Mouse (Mus musculus) intestine, embryonic 14.5 days (tissue): ENCODE data around the gene Cox4i1. TPM values are rescaled to one million over a fixed set of nuclear protein-coding genes. Genes with fewer than 3 reads are reported as not detected.
A peak's percentile ranks its signal among the peaks of the same experiment; 100 is the strongest.

Experiments
- ATAC-seq: fragments of 200-750 bp; cut with Nextera tagmentation; replicated peaks from 2 replicates; pipeline ENCODE4 v1.8.0; 2017; ENCODE audit warnings: low read depth, moderate number of reproducible peaks, moderate TSS enrichment, moderate library complexity; ENCODE audit not compliant: low FRiP score, low TSS enrichment
- DNase-seq: peaks from one replicate; pipeline ENCODE4 v3.0.0-alpha.2; 2018; ENCODE audit warnings: low spot score
- H3K27ac ChIP-seq: fragments of 300-500 bp; sonication (generic); 2 replicates; pipeline ENCODE4 v1.5.1; 2014; ENCODE audit warnings: low read depth, mild to moderate bottlenecking, control low read depth
- H3K27me3 ChIP-seq: fragments of 300-500 bp; sonication (generic); replicated peaks from 2 replicates; pipeline ENCODE4 v1.6.1; 2014; ENCODE audit warnings: low read length, control low read depth; ENCODE audit not compliant: control insufficient read depth, insufficient read depth
- H3K36me3 ChIP-seq: fragments of 300-500 bp; sonication (generic); 2 replicates; pipeline ENCODE4 v1.6.1; 2014; ENCODE audit warnings: low read length, control low read depth; ENCODE audit not compliant: control insufficient read depth, insufficient read depth
- H3K4me1 ChIP-seq: fragments of 300-500 bp; sonication (generic); replicated peaks from 2 replicates; pipeline ENCODE4 v1.6.1; 2014; ENCODE audit warnings: low read length, control low read depth, mixed read lengths; ENCODE audit not compliant: control insufficient read depth, insufficient read depth
- H3K4me2 ChIP-seq: fragments of 300-500 bp; sonication (generic); 2 replicates; pipeline ENCODE4 v1.6.1; 2014; ENCODE audit warnings: low read length
- H3K4me3 ChIP-seq: fragments of 300-500 bp; sonication (generic); 2 replicates; pipeline ENCODE4 v1.5.1; 2014; ENCODE audit warnings: low read depth, low read length, control low read depth, mixed read lengths
- H3K9ac ChIP-seq: fragments of 300-500 bp; sonication (generic); 2 replicates; pipeline ENCODE4 v1.6.1; 2014; ENCODE audit warnings: mild to moderate bottlenecking, low read length
- H3K9me3 ChIP-seq: fragments of 300-500 bp; sonication (generic); 2 replicates; pipeline ENCODE4 v1.6.1; 2016; ENCODE audit warnings: low read length, control low read depth; ENCODE audit not compliant: control insufficient read depth
- WGBS: fragments of 180-500 bp; shearing (Covaris S2); extraction: QIAGEN DNeasy Blood & Tissue Kit; methylation state at CpG from one replicate; pipeline ENCODE4 v1.1.7; 2014; 5-methylcytosine and 5-hydroxymethylcytosine counted together
- polyA plus RNA-seq: library from polyadenylated mRNA; unstranded; fragments of >200 nt; fragmentation: Nextera tagmentation; extraction: Ambion mirVana; gene quantifications from 2 replicates; pipeline ENCODE4 v1.2.1, GENCODE M21; 2014

The Cox4i1 gene
- polyA plus RNA-seq, 1 experiment from 2014 or later, result 1,281 TPM

GRCm38 (mm10) chr8:120696401-120697153 is 28.6 kb downstream of the Cox4i1 start:
- no peaks in the 10 kb centered on the region for H3K27me3 ChIP-seq
- H3K9ac ChIP-seq, result no peak overlapping the region
- H3K27ac ChIP-seq, result peak overlapping the region; percentile 83
- DNase-seq (peak; percentile 74), ATAC-seq (no peak)
- no peaks in the 10 kb centered on the region for H3K36me3 ChIP-seq
- H3K4me1 ChIP-seq, result peaks cover 51% of the 10 kb centered on the region
- no peak overlapping the region for H3K4me3 ChIP-seq
- WGBS, result 27% methylated on average over 13 of the region's 13 CpGs
- H3K4me2 ChIP-seq, result peak overlapping the region; percentile 9; the same call in 1 of the 2 replicates
- H3K9me3 ChIP-seq, result no peaks in the 10 kb centered on the region

- Histone ChIP-seq H3K27me3 (no peaks in the 10 kb centered on the region), H3K27ac (peak overlapping the region; percentile 83), H3K9me3 (no peaks in the 10 kb centered on the region), H3K4me2 (no peak overlapping the region; the same call in 1 of the 2 replicates), H3K36me3 (no peaks in the 10 kb centered on the region), H3K4me3 (no peak overlapping the region), H3K4me1 (peaks cover 51% of the 10 kb centered on the region), H3K9ac (no peak overlapping the region)
- no peak for ATAC-seq
- WGBS, result 41% methylated on average over 17 of the region's 17 CpGs
- peak; percentile 76 for DNase-seq
Observed at GRCm38 (mm10) chr8:120697154-120697978, 29.3 kb downstream of the Cox4i1 start.

GRCm38 (mm10) chr8:120697979-120698272 is 29.9 kb downstream of the Cox4i1 start:
- Histone ChIP-seq H3K27me3 (no peaks in the 10 kb centered on the region), H3K9ac (no peak overlapping the region), H3K27ac (peak overlapping the region; percentile 83), H3K36me3 (no peaks in the 10 kb centered on the region), H3K4me2 (no peak overlapping the region), H3K9me3 (no peaks in the 10 kb centered on the region), H3K4me1 (peaks cover 47% of the 10 kb centered on the region), H3K4me3 (no peak overlapping the region)
- ATAC-seq (no peak), DNase-seq (peak; percentile 63)

GRCm38 (mm10) chr8:120698426-120698825 is 30.4 kb downstream of the Cox4i1 start:
- Histone ChIP-seq H3K4me3 (no peak overlapping the region), H3K9ac (no peak overlapping the region), H3K4me2 (no peak overlapping the region), H3K27ac (peak overlapping the region; percentile 83), H3K9me3 (no peaks in the 10 kb centered on the region), H3K36me3 (no peaks in the 10 kb centered on the region), H3K4me1 (peaks cover 46% of the 10 kb centered on the region), H3K27me3 (no peaks in the 10 kb centered on the region)
- no peak for ATAC-seq
- no peak for DNase-seq
- WGBS, result 55% methylated on average over 7 of the region's 7 CpGs

- Histone ChIP-seq H3K4me2 (no peak overlapping the region), H3K27ac (peak overlapping the region; percentile 83), H3K9me3 (no peaks in the 10 kb centered on the region), H3K4me3 (no peak overlapping the region), H3K9ac (no peak overlapping the region), H3K27me3 (no peaks in the 10 kb centered on the region), H3K36me3 (no peaks in the 10 kb centered on the region), H3K4me1 (peaks cover 41% of the 10 kb centered on the region)
- ATAC-seq (no peak), DNase-seq (no peak)
- WGBS, result 60% methylated on average over 6 of the region's 6 CpGs
Observed at GRCm38 (mm10) chr8:120699079-120699478, 31.1 kb downstream of the Cox4i1 start.

GRCm38 (mm10) chr8:120699565-120699964 is 31.5 kb downstream of the Cox4i1 start:
- Histone ChIP-seq H3K4me3 (no peak overlapping the region), H3K4me1 (peaks cover 36% of the 10 kb centered on the region), H3K27ac (no peak overlapping the region), H3K36me3 (no peaks in the 10 kb centered on the region), H3K27me3 (no peaks in the 10 kb centered on the region), H3K9me3 (no peaks in the 10 kb centered on the region), H3K4me2 (no peak overlapping the region), H3K9ac (no peak overlapping the region)
- ATAC-seq (no peak), DNase-seq (no peak)
- 76% methylated on average over 2 of the region's 2 CpGs for WGBS

- WGBS, result 86% methylated on average over 4 of the region's 4 CpGs
- DNase-seq, result no peak
Observed at GRCm38 (mm10) chr8:120700053-120700452, 32.0 kb downstream of the Cox4i1 start.

GRCm38 (mm10) chr8:120701758-120702465 is 33.9 kb downstream of the Cox4i1 start:
- no peak for DNase-seq
- Histone ChIP-seq H3K4me2 (no peak overlapping the region), H3K9ac (no peak overlapping the region), H3K27me3 (no peaks in the 10 kb centered on the region), H3K36me3 (no peaks in the 10 kb centered on the region), H3K4me1 (peaks cover 17% of the 10 kb centered on the region), H3K4me3 (no peak overlapping the region), H3K27ac (no peak overlapping the region), H3K9me3 (no peaks in the 10 kb centered on the region)
- 0 out of 2 replicates have a peak, but pooled peaks have one; percentile 23 for ATAC-seq
- 55% methylated on average over 19 of the region's 19 CpGs for WGBS

More at GRCm38 (mm10) chr8:120700053-120700452, 32.0 kb downstream of the Cox4i1 start:
- Histone ChIP-seq H3K4me1 (peaks cover 31% of the 10 kb centered on the region), H3K9me3 (no peaks in the 10 kb centered on the region), H3K9ac (no peak overlapping the region), H3K27ac (no peak overlapping the region), H3K4me3 (no peak overlapping the region), H3K4me2 (no peak overlapping the region), H3K36me3 (no peaks in the 10 kb centered on the region), H3K27me3 (no peaks in the 10 kb centered on the region)
- ATAC-seq, result no peak
